Mouse (Mus musculus) kidney, postnatal 0 days (tissue): ENCODE data around the gene Gabpb1. TPM values are rescaled to one million over a fixed set of nuclear protein-coding genes. Genes with fewer than 3 reads are reported as not detected.

Experiments
- ATAC-seq: fragments of 200-750 bp; cut with Nextera tagmentation; replicated peaks from 2 replicates; pipeline ENCODE4 v1.8.0; 2017; ENCODE audit warnings: low read depth, moderate number of reproducible peaks, moderate TSS enrichment, moderate library complexity; ENCODE audit not compliant: low FRiP score
- DNase-seq: peaks from one replicate; pipeline ENCODE4 v3.0.0-alpha.2; 2016; ENCODE audit warnings: low spot score
- H3K27ac ChIP-seq: fragments of 300-500 bp; sonication (generic); 2 replicates; pipeline ENCODE4 v1.5.1; 2014; ENCODE audit warnings: mild to moderate bottlenecking
- H3K27me3 ChIP-seq: fragments of 300-500 bp; sonication (generic); 2 replicates; pipeline ENCODE4 v1.6.1; 2014; ENCODE audit warnings: low read length, mixed read lengths; ENCODE audit not compliant: insufficient read depth
- H3K36me3 ChIP-seq: fragments of 300-500 bp; sonication (generic); 2 replicates; pipeline ENCODE4 v1.6.1; 2014; ENCODE audit warnings: low read length, mixed read lengths; ENCODE audit not compliant: insufficient read depth
- H3K4me1 ChIP-seq: fragments of 300-500 bp; sonication (generic); replicated peaks from 2 replicates; pipeline ENCODE4 v1.6.1; 2014; ENCODE audit warnings: antibody characterized with exemption, low read length, mixed read lengths; ENCODE audit not compliant: insufficient read depth
- H3K4me2 ChIP-seq: fragments of 300-500 bp; sonication (generic); 2 replicates; pipeline ENCODE4 v1.6.1; 2014; ENCODE audit warnings: mild to moderate bottlenecking, low read length, moderate library complexity, mixed read lengths
- H3K4me3 ChIP-seq: fragments of 300-500 bp; sonication (generic); replicated peaks from 2 replicates; pipeline ENCODE4 v1.5.1; 2014; ENCODE audit warnings: low read depth, low read length
- H3K9ac ChIP-seq: fragments of 300-500 bp; sonication (generic); 2 replicates; pipeline ENCODE4 v1.6.1; 2014; ENCODE audit warnings: low read depth, low read length
- H3K9me3 ChIP-seq: fragments of 300-500 bp; sonication (generic); replicated peaks from 2 replicates; pipeline ENCODE4 v1.6.1; 2016; ENCODE audit warnings: low read length, inconsistent platforms, mixed read lengths
- CTCF ChIP-seq: IDR thresholded peaks from 2 replicates; pipeline ENCODE4 v1.5.1; 2016; ENCODE audit warnings: antibody characterized with exemption, low read depth, mild to moderate bottlenecking, moderate library complexity
- WGBS: fragments of 180-500 bp; shearing (Covaris S2); extraction: QIAGEN DNeasy Blood & Tissue Kit; methylation state at CpG from one replicate; pipeline ENCODE4 v1.1.7; 2014; 5-methylcytosine and 5-hydroxymethylcytosine counted together
- polyA plus RNA-seq: library from polyadenylated mRNA; unstranded; fragments of >200 nt; fragmentation: Nextera tagmentation; extraction: Ambion mirVana; gene quantifications from 2 replicates; pipeline ENCODE4 v1.2.1, GENCODE M21; 2015

Gene Gabpb1
- polyA plus RNA-seq, 1 experiment from 2014 or later = 36.7 TPM

- H3K27ac ChIP-seq = no peak overlapping the region
- 71% methylated on average over 8 of the region's 8 CpGs for WGBS
- ATAC-seq (no peak), DNase-seq (no peak)
- no peaks in the 10 kb centered on the region for H3K36me3 ChIP-seq
- no peaks in the 10 kb centered on the region for H3K27me3 ChIP-seq
- no peak for TF ChIP-seq CTCF
- no peak overlapping the region for H3K4me3 ChIP-seq
- H3K4me1 ChIP-seq = no peaks in the 10 kb centered on the region
- H3K9me3 ChIP-seq = no peaks in the 10 kb centered on the region
- no peak overlapping the region for H3K4me2 ChIP-seq
- H3K9ac ChIP-seq = no peak overlapping the region
Measured at GRCm38 (mm10) chr2:126584621-126585369, 91.3 kb downstream of the Gabpb1 start.

- no peak for DNase-seq
- no peak for ATAC-seq
- Histone ChIP-seq H3K27ac (no peak overlapping the region), H3K9ac (no peak overlapping the region), H3K4me3 (no peak overlapping the region), H3K4me1 (no peaks in the 10 kb centered on the region), H3K36me3 (no peaks in the 10 kb centered on the region), H3K9me3 (no peaks in the 10 kb centered on the region), H3K4me2 (no peak overlapping the region), H3K27me3 (no peaks in the 10 kb centered on the region)
- WGBS = 48% methylated on average over 6 of the region's 6 CpGs
- no peak for TF ChIP-seq CTCF
Measured at GRCm38 (mm10) chr2:126583960-126584359, 92.2 kb downstream of the Gabpb1 start.

GRCm38 (mm10) chr2:126579282-126579681, 96.9 kb downstream of the Gabpb1 start:
- no peak overlapping the region for H3K27ac ChIP-seq
- WGBS = 84% methylated on average over 1 of the region's 1 CpGs

More at GRCm38 (mm10) chr2:126579282-126579681, 96.9 kb downstream of the Gabpb1 start:
- H3K9me3 ChIP-seq = no peaks in the 10 kb centered on the region
- DNase-seq = no peak
- TF ChIP-seq CTCF = no peak
- H3K4me3 ChIP-seq = no peak overlapping the region
- no peaks in the 10 kb centered on the region for H3K4me1 ChIP-seq
- H3K4me2 ChIP-seq = no peak overlapping the region
- no peak overlapping the region for H3K9ac ChIP-seq
- H3K27me3 ChIP-seq = no peaks in the 10 kb centered on the region
- no peaks in the 10 kb centered on the region for H3K36me3 ChIP-seq
- ATAC-seq = no peak

Other genes starting within 250 kb of the Gabpb1 start
- gene Atp8b4, start 175.7 kb downstream of the Gabpb1 start, polyA plus RNA-seq = 0.12 and 0.18 TPM in 2 replicates
- gene Slc27a2, start 123.9 kb downstream of the Gabpb1 start, polyA plus RNA-seq = 214 and 258 TPM in 2 replicates
- 223 and 250 TPM in 2 replicates for gene Hdc, start 57.0 kb downstream of the Gabpb1 start, polyA plus RNA-seq
- gene Usp8, start 31.0 kb upstream of the Gabpb1 start, polyA plus RNA-seq = 35.7 and 42.1 TPM in 2 replicates
- 2.9 and 3.0 TPM in 2 replicates for gene Usp50, start 107.1 kb upstream of the Gabpb1 start, polyA plus RNA-seq
- 41.2 and 45.9 TPM in 2 replicates for gene Trpm7, start 199.9 kb upstream of the Gabpb1 start, polyA plus RNA-seq